Mouse (Mus musculus) MEL (cell line): ENCODE measurements around the gene Slc38a2. TPM values are rescaled to one million over a fixed set of nuclear protein-coding genes. Genes with fewer than 3 reads are reported as not detected.

ENCODE experiments used
- DNase-seq: peaks from one replicate; pipeline ENCODE4 v3.0.0; 2011; ENCODE audit warnings: low read depth, low spot score
- H3K27ac ChIP-seq: 2 replicates; pipeline ENCODE4 v1.5.1; 2012; ENCODE audit warnings: low read depth, mild to moderate bottlenecking, control low read depth, low read length, moderate library complexity; ENCODE audit not compliant: control insufficient read depth
- H3K27me3 ChIP-seq, 2 experiments: fragments of 150-350 bp in 1 of 2; sonication (generic) in 1 of 2; 2 replicates each; pipeline ENCODE4 v1.6.1; 2012; ENCODE audit warnings: low read length in 2 of 2, mild to moderate bottlenecking in 2 of 2, improper control_type of control experiment in 1 of 2, moderate library complexity in 1 of 2; ENCODE audit not compliant: insufficient read depth in 2 of 2, control insufficient read depth in 1 of 2
- H3K36me3 ChIP-seq, 2 experiments: 2 replicates each; pipeline ENCODE4 v1.6.1; 2012 to 2014; ENCODE audit warnings: low read length in 2 of 2, improper control_type of control experiment in 1 of 2, inconsistent platforms in 1 of 2, mild to moderate bottlenecking in 1 of 2; ENCODE audit not compliant: insufficient read depth in 2 of 2, control insufficient read depth in 1 of 2
- H3K4me1 ChIP-seq, 2 experiments: fragments of 150-350 bp in 1 of 2; sonication (generic) in 1 of 2; 2 replicates each; pipeline ENCODE4 v1.6.1; 2012; ENCODE audit warnings: low read length in 2 of 2, improper control_type of control experiment in 1 of 2, mild to moderate bottlenecking in 1 of 2; ENCODE audit not compliant: insufficient read depth in 2 of 2, control insufficient read depth in 1 of 2
- H3K4me3 ChIP-seq, 2 experiments: fragments of 150-350 bp in 1 of 2; sonication (generic) in 1 of 2; 2 replicates each; pipeline ENCODE4 v1.5.1; 2012; ENCODE audit warnings: low read depth in 2 of 2, low read length in 2 of 2, mild to moderate bottlenecking in 2 of 2, moderate library complexity in 2 of 2, control low read depth in 1 of 2, improper control_type of control experiment in 1 of 2; ENCODE audit not compliant: control insufficient read depth in 1 of 2, insufficient read depth in 1 of 2
- H3K79me2 ChIP-seq: 2 replicates; pipeline ENCODE4 v1.6.1; 2012; ENCODE audit warnings: mild to moderate bottlenecking, low read length, moderate library complexity; ENCODE audit not compliant: control insufficient read depth, poor library complexity, insufficient read depth
- H3K9ac ChIP-seq: 2 replicates; pipeline ENCODE4 v1.6.1; 2012; ENCODE audit warnings: low read depth, mild to moderate bottlenecking, control low read depth, low read length, moderate library complexity; ENCODE audit not compliant: control insufficient read depth, poor library complexity, severe bottlenecking
- H3K9me3 ChIP-seq: fragments of 150-350 bp; sonication (generic); replicated peaks from 2 replicates; pipeline ENCODE4 v1.6.1; 2012; ENCODE audit warnings: mild to moderate bottlenecking, low read length, improper control_type of control experiment, moderate library complexity; ENCODE audit not compliant: insufficient read depth
- BHLHE40 ChIP-seq: IDR thresholded peaks from 2 replicates; pipeline ENCODE4 v1.6.1; 2012; ENCODE audit warnings: low read depth, mild to moderate bottlenecking, inconsistent platforms, low read length, improper control_type of control experiment, borderline replicate concordance
- CHD1 ChIP-seq: IDR thresholded peaks from 2 replicates; pipeline ENCODE4 v1.6.1; 2012; ENCODE audit warnings: low read depth, mild to moderate bottlenecking, inconsistent platforms, low read length, improper control_type of control experiment
- EP300 ChIP-seq, 2 experiments: IDR thresholded peaks; 2 replicates each; pipeline ENCODE4 v1.6.1; 2011; ENCODE audit warnings: improper control_type of control experiment in 2 of 2, low read length in 2 of 2, low read depth in 1 of 2, mild to moderate bottlenecking in 1 of 2
- ETS1 ChIP-seq: IDR thresholded peaks from 2 replicates; pipeline ENCODE4 v1.6.1; 2012; ENCODE audit warnings: low read depth, mild to moderate bottlenecking, inconsistent platforms, low read length, improper control_type of control experiment, moderate library complexity
- GATA1 ChIP-seq: IDR thresholded peaks from 2 replicates; pipeline ENCODE4 v1.6.1; 2011; ENCODE audit warnings: low read depth, low read length, improper control_type of control experiment
- HCFC1 ChIP-seq: IDR thresholded peaks from 2 replicates; pipeline ENCODE4 v1.6.1; 2012; ENCODE audit warnings: low read depth, mild to moderate bottlenecking, inconsistent platforms, low read length, improper control_type of control experiment, moderate library complexity
- MAFK ChIP-seq: IDR thresholded peaks from 2 replicates; pipeline ENCODE4 v1.6.1; 2011; ENCODE audit warnings: low read depth, mild to moderate bottlenecking, low read length, improper control_type of control experiment, borderline replicate concordance
- MAZ ChIP-seq: IDR thresholded peaks from 2 replicates; pipeline ENCODE4 v1.6.1; 2012; ENCODE audit warnings: low read depth, mild to moderate bottlenecking, inconsistent platforms, low read length, improper control_type of control experiment
- MEF2A ChIP-seq: IDR thresholded peaks from 2 replicates; pipeline ENCODE4 v1.6.1; 2014; ENCODE audit warnings: low read depth, mild to moderate bottlenecking, inconsistent platforms, low read length, improper control_type of control experiment; ENCODE audit not compliant: poor library complexity, insufficient replicate concordance, severe bottlenecking; ENCODE audit errors: extremely low read depth
- MXI1 ChIP-seq: IDR thresholded peaks from 2 replicates; pipeline ENCODE4 v1.6.1; 2011; ENCODE audit warnings: mild to moderate bottlenecking, low read depth, low read length, improper control_type of control experiment
- MYC ChIP-seq: IDR thresholded peaks from 2 replicates; pipeline ENCODE4 v1.6.1; 2011; ENCODE audit warnings: low read depth, mild to moderate bottlenecking, low read length, improper control_type of control experiment, moderate library complexity
- RAD21 ChIP-seq: IDR thresholded peaks from 2 replicates; pipeline ENCODE4 v1.6.1; 2011; ENCODE audit warnings: mild to moderate bottlenecking, low read depth, low read length, improper control_type of control experiment
- RCOR1 ChIP-seq: IDR thresholded peaks from 2 replicates; pipeline ENCODE4 v1.6.1; 2012; ENCODE audit warnings: low read depth, mild to moderate bottlenecking, inconsistent platforms, low read length, improper control_type of control experiment
- SIN3A ChIP-seq: IDR thresholded peaks from 2 replicates; pipeline ENCODE4 v1.6.1; 2012; ENCODE audit warnings: low read length, improper control_type of control experiment, inconsistent platforms
- SMC3 ChIP-seq: IDR thresholded peaks from 2 replicates; pipeline ENCODE4 v1.6.1; 2011; ENCODE audit warnings: low read depth, low read length, improper control_type of control experiment
- TAL1 ChIP-seq: IDR thresholded peaks from 2 replicates; pipeline ENCODE4 v1.6.1; 2012; ENCODE audit warnings: mild to moderate bottlenecking, inconsistent platforms, low read length, moderate library complexity, mixed read lengths
- TCF12 ChIP-seq: IDR thresholded peaks from 2 replicates; pipeline ENCODE4 v1.6.1; 2014; ENCODE audit warnings: low read depth, mild to moderate bottlenecking, inconsistent platforms, low read length, improper control_type of control experiment, moderate library complexity
- ZKSCAN1 ChIP-seq: IDR thresholded peaks from 2 replicates; pipeline ENCODE4 v1.6.1; 2012; ENCODE audit warnings: low read depth, mild to moderate bottlenecking, inconsistent platforms, low read length, improper control_type of control experiment, moderate library complexity
- ZMIZ1 ChIP-seq: IDR thresholded peaks from 2 replicates; pipeline ENCODE4 v1.6.1; 2012; ENCODE audit warnings: low read depth, mild to moderate bottlenecking, inconsistent platforms, low read length, improper control_type of control experiment, moderate library complexity
- polyA plus RNA-seq, 2 experiments: library from polyadenylated mRNA; stranded (reverse) in 1 of 2; unstranded in 1 of 2; fragments of >175 nt in 1 of 2; fragments of >200 nt in 1 of 2; gene quantifications; 2 replicates each; pipeline versions ENCODE4 v1.2.1 to v1.2.4; 2012; ENCODE audit warnings: low replicate concordance in 2 of 2, low read depth in 1 of 2; ENCODE audit not compliant: insufficient read length in 2 of 2, insufficient read depth in 1 of 2, missing spikeins in 1 of 2
- total RNA-seq: library from RNA; depleted of rRNA; stranded (reverse); fragments of 300-350 nt; gene quantifications from 2 replicates; pipeline ENCODE4 v1.2.3, GENCODE M21; 2012

Gene Slc38a2
- total and polyA plus RNA-seq, 3 experiments, result 80.6 to 590 (median 177) TPM

DNA sequence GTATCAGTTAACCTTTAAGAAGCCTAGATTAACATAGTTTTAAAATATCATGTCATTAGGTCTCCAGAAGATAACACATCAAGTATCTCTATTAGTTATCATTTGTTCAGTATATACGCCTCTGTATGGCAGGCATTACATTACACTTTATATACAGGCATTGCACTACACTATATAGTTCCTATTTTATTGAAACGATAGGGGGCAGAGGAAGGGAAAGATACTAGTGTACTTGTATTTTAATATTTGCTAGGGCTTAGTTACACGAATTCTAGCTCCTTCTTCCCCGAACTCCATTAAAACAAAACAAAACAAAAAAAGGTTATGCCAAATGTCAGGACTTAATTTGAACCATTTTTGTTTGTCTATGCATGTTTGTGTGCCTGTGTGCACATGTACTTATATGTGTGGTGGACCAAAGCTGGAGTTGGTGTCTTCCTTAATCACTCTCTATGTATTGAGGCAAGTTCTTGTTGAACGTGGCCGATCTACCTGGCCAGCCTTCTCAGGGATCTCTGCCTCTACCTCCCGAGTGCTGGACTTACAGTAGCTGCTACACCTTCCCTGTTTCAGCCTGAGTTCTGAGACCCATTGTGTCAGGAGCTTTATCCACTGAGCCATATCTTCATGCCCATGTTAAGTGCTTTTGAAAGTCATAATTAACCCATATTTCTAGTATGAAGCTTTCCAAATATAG, 41.5 kb upstream of the Slc38a2 start (continued):
- TF ChIP-seq CHD1, result peak; percentile 59; the same call in 1 of the 2 replicates
- no peak for TF ChIP-seq MAFK
- peak; percentile 40 for TF ChIP-seq SMC3
- TF ChIP-seq RAD21, result peak; percentile 38
- TF ChIP-seq BHLHE40, result no peak
- TF ChIP-seq MYC, result no peak; the same call in 1 of the 2 replicates
- peak; percentile 25; the same call in 1 of the 2 replicates for TF ChIP-seq MEF2A
- TF ChIP-seq HCFC1, result 0 out of 2 replicates have a peak, but pooled peaks have one; percentile 17
- TF ChIP-seq MAZ, result no peak
- peak; percentile 56; the same call in 1 of the 2 replicates for TF ChIP-seq SIN3A

DNA sequence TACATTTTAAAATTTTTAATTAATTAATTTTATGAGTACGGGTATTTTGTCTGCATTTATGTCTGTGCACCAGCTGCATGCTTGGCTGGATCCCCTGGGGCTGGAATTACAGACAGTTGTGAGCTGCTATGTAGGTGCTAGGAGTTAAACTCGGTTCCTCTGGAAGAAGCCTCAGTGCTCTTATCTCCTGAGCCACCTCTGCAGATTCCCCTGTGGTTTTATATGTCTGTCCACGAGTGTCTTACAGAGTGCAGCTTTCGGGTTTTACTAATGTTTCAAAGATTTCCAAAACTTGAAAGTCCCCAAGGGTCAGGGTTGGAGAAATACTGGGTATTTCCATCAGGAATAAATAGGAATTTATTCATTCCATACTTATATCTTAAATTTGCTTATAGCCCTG, 40.6 kb upstream of the Slc38a2 start:
- peak overlapping the region; percentile 75 for H3K27ac ChIP-seq
- TF ChIP-seq MYC (peak; percentile 81), TCF12 (peak; percentile 92), EP300 (IDR thresholded peaks at IDR 0.05; ENCODE audit: low read depth in 1 of 2, low read length in 2 of 2) (peak; percentile 88 to 89), ZMIZ1 (no peak), ZKSCAN1 (no peak), BHLHE40 (0 out of 2 replicates have a peak, but pooled peaks have one; percentile 37), RCOR1 (peak; percentile 97), TAL1 (peak; percentile 94), MXI1 (0 out of 2 replicates have a peak, but pooled peaks have one; percentile 40), ETS1 (peak; percentile 77), GATA1 (peak; percentile 96)
- H3K27me3 ChIP-seq, result no peaks in the 10 kb centered on the region
- no peak overlapping the region for H3K4me3 ChIP-seq
- no peaks in the 10 kb centered on the region for H3K9me3 ChIP-seq
- peaks cover 43 to 62% of the 10 kb centered on the region in 2 experiments for H3K4me1 ChIP-seq
- H3K79me2 ChIP-seq, result no peaks in the 10 kb centered on the region; the same call in 1 of the 2 replicates
- H3K36me3 ChIP-seq, result peaks cover 0 to 57% of the 10 kb centered on the region in 2 experiments; a peak in 2 of 4 replicates
- DNase-seq, result peak; percentile 85
- peak overlapping the region; percentile 55 for H3K9ac ChIP-seq
